Mouse (Mus musculus) CH12.LX (cell line): ENCODE measurements around the gene Alpk1. TPM values are rescaled to one million over a fixed set of nuclear protein-coding genes. Genes with fewer than 3 reads are reported as not detected.

Source experiments
- DNase-seq: peaks from one replicate; pipeline ENCODE4 v3.0.0-alpha.2; 2013; ENCODE audit errors: extremely low read depth
- H3K27ac ChIP-seq: 2 replicates; pipeline ENCODE4 v1.5.1; 2012; ENCODE audit warnings: low read depth, mild to moderate bottlenecking, control low read depth, moderate library complexity; ENCODE audit not compliant: insufficient read depth
- H3K27me3 ChIP-seq: replicated peaks from 2 replicates; pipeline ENCODE3; 2012; ENCODE audit warnings: inconsistent platforms
- H3K36me3 ChIP-seq, 2 experiments: replicated peaks in 1 of 2; 2 replicates each; pipeline versions ENCODE3 to v1.6.1; 2012; ENCODE audit warnings: inconsistent platforms in 1 of 2, low read length in 1 of 2, mild to moderate bottlenecking in 1 of 2, mixed read lengths in 1 of 2, moderate library complexity in 1 of 2; ENCODE audit not compliant: control insufficient read depth in 1 of 2, insufficient read depth in 1 of 2
- H3K4me1 ChIP-seq, 2 experiments: 2 replicates each; pipeline ENCODE4 v1.6.1; 2012; ENCODE audit warnings: inconsistent platforms in 1 of 2, moderate library complexity in 1 of 2; ENCODE audit not compliant: insufficient read depth in 2 of 2, control insufficient read depth in 1 of 2
- H3K4me2 ChIP-seq: 2 replicates; pipeline ENCODE4 v1.6.1; 2012; ENCODE audit warnings: low read depth, mild to moderate bottlenecking, control low read depth; ENCODE audit not compliant: poor library complexity, insufficient read depth, severe bottlenecking
- H3K4me3 ChIP-seq, 3 experiments: fragments of 150-350 bp in 1 of 3; sonication (generic) in 1 of 3; replicated peaks in 1 of 3; 2 replicates each; pipeline versions ENCODE3 to v1.5.1; 2011 to 2012; ENCODE audit warnings: low read depth in 2 of 3, low read length in 2 of 3, mild to moderate bottlenecking in 2 of 3, moderate library complexity in 2 of 3, control low read depth in 1 of 3, improper control_type of control experiment in 1 of 3, inconsistent platforms in 1 of 3, mixed read lengths in 1 of 3; ENCODE audit not compliant: poor library complexity in 1 of 3
- H3K79me2 ChIP-seq: replicated peaks from 2 replicates; pipeline ENCODE4 v1.6.1; 2012; ENCODE audit warnings: mild to moderate bottlenecking, moderate library complexity; ENCODE audit not compliant: control insufficient read depth, poor library complexity, insufficient read depth, severe bottlenecking; ENCODE audit errors: extremely low read depth
- H3K9ac ChIP-seq: 2 replicates; pipeline ENCODE4 v1.6.1; 2012; ENCODE audit warnings: low read depth, mild to moderate bottlenecking, control low read depth, moderate library complexity; ENCODE audit not compliant: insufficient read depth
- H3K9me3 ChIP-seq: replicated peaks from 2 replicates; pipeline ENCODE3; 2012; ENCODE audit warnings: low read length, inconsistent platforms, mixed read lengths
- E2F4 ChIP-seq: IDR thresholded peaks from 2 replicates; pipeline ENCODE4 v1.6.1; 2011; ENCODE audit warnings: low read depth, low read length, improper control_type of control experiment; ENCODE audit not compliant: insufficient replicate concordance
- EP300 ChIP-seq: IDR thresholded peaks from 2 replicates; pipeline ENCODE4 v1.6.1; 2011; ENCODE audit warnings: low read length, improper control_type of control experiment
- HCFC1 ChIP-seq: IDR thresholded peaks from 2 replicates; pipeline ENCODE4 v1.6.1; 2012; ENCODE audit warnings: low read depth, mild to moderate bottlenecking, inconsistent platforms, low read length, improper control_type of control experiment
- IRF4 ChIP-seq: IDR thresholded peaks from 2 replicates; pipeline ENCODE4 v1.6.1; 2014; ENCODE audit warnings: low read depth, mild to moderate bottlenecking, inconsistent platforms, low read length, improper control_type of control experiment
- KAT2A ChIP-seq: IDR thresholded peaks from 2 replicates; pipeline ENCODE4 v1.6.1; 2012; ENCODE audit warnings: low read length, improper control_type of control experiment, inconsistent platforms; ENCODE audit not compliant: insufficient replicate concordance
- MAZ ChIP-seq: IDR thresholded peaks from 2 replicates; pipeline ENCODE4 v1.6.1; 2012; ENCODE audit warnings: low read depth, mild to moderate bottlenecking, inconsistent platforms, low read length, improper control_type of control experiment, moderate library complexity
- MYC ChIP-seq: IDR thresholded peaks from 2 replicates; pipeline ENCODE4 v1.6.1; 2011; ENCODE audit warnings: low read depth, mild to moderate bottlenecking, improper control_type of control experiment, low read length
- NELFE ChIP-seq: IDR thresholded peaks from 2 replicates; pipeline ENCODE4 v1.6.1; 2011; ENCODE audit warnings: low read depth, low read length, improper control_type of control experiment
- POLR2A ChIP-seq: IDR thresholded peaks from 2 replicates; pipeline ENCODE4 v1.6.1; 2011; ENCODE audit warnings: low read depth, mild to moderate bottlenecking, improper control_type of control experiment, low read length
- POLR2AphosphoS2 ChIP-seq: IDR thresholded peaks from 2 replicates; pipeline ENCODE4 v1.6.1; 2011; ENCODE audit warnings: low read depth, low read length, improper control_type of control experiment
- RAD21 ChIP-seq: IDR thresholded peaks from 2 replicates; pipeline ENCODE4 v1.6.1; 2011; ENCODE audit warnings: low read depth, mild to moderate bottlenecking, low read length, improper control_type of control experiment, moderate library complexity
- SIN3A ChIP-seq: IDR thresholded peaks from 2 replicates; pipeline ENCODE4 v1.6.1; 2012; ENCODE audit warnings: low read length, improper control_type of control experiment, inconsistent platforms
- SMC3 ChIP-seq: IDR thresholded peaks from 2 replicates; pipeline ENCODE4 v1.6.1; 2011; ENCODE audit warnings: low read depth, low read length, improper control_type of control experiment
- TCF12 ChIP-seq: IDR thresholded peaks from 2 replicates; pipeline ENCODE4 v1.6.1; 2014; ENCODE audit warnings: low read depth, mild to moderate bottlenecking, inconsistent platforms, low read length, improper control_type of control experiment
- UBTF ChIP-seq: IDR thresholded peaks from 2 replicates; pipeline ENCODE4 v1.6.1; 2012; ENCODE audit warnings: low read depth, mild to moderate bottlenecking, inconsistent platforms, low read length, improper control_type of control experiment, moderate library complexity
- ZC3H11A ChIP-seq: IDR thresholded peaks from 2 replicates; pipeline ENCODE4 v1.6.1; 2012; ENCODE audit warnings: low read depth, mild to moderate bottlenecking, inconsistent platforms, low read length, improper control_type of control experiment
- ZMIZ1 ChIP-seq: IDR thresholded peaks from 2 replicates; pipeline ENCODE4 v1.6.1; 2012; ENCODE audit warnings: low read depth, mild to moderate bottlenecking, inconsistent platforms, low read length, improper control_type of control experiment
- ZNF384 ChIP-seq: IDR thresholded peaks from 2 replicates; pipeline ENCODE4 v1.6.1; 2012; ENCODE audit warnings: low read depth, low read length, improper control_type of control experiment, inconsistent platforms
- dilution Hi-C: fragments of 300-500 bp; cut with MboI; formaldehyde crosslinking; loops from 2 replicates; pipeline ENCODE4 v1.14.3; 2020; ENCODE audit warnings: low sequenced_read_pairs; ENCODE audit not compliant: extremely low pct_unique_long_range_greater_than_20kb, extremely low pct_ligation_motif_present
- in situ Hi-C: fragments of 300-500 bp; cut with MboI; formaldehyde crosslinking; loops from 3 replicates; pipeline ENCODE4 v1.14.3; 2019; ENCODE audit warnings: low sequenced_read_pairs, low pct_ligation_motif_present, low pct_unique_long_range_greater_than_20kb, mixed read lengths
- polyA plus RNA-seq: library from polyadenylated mRNA; unstranded; fragments of >175 nt; gene quantifications from 2 replicates; pipeline ENCODE4 v1.2.1, GENCODE M21; 2012; ENCODE audit warnings: low read depth; ENCODE audit not compliant: insufficient read length
- total RNA-seq, 2 experiments: library from RNA; depleted of rRNA; stranded (reverse); fragments of 300-350 nt in 1 of 2; fragments of >200 nt in 1 of 2; gene quantifications; 2 replicates each; pipeline ENCODE4 v1.2.3; 2012 to 2014

Alpk1 gene
- total and polyA plus RNA-seq, 3 experiments, result 1.4 to 1.8 (median 1.5) TPM

GRCm38 (mm10) chr3:127796271-127796670 lies 15.9 kb upstream of the Alpk1 start:
- no peaks in the 10 kb centered on the region for H3K9me3 ChIP-seq
- in situ Hi-C loops, result no loop called here
- H3K4me2 ChIP-seq, result no peak overlapping the region
- H3K4me1 ChIP-seq, result peaks cover 0 to 21% of the 10 kb centered on the region in 2 experiments; a peak in 2 of 4 replicates
- H3K9ac ChIP-seq, result no peak overlapping the region
- TF ChIP-seq EP300, result 0 out of 2 replicates have a peak, but pooled peaks have one; percentile 12
- TF ChIP-seq UBTF, result no peak
- no peak for TF ChIP-seq KAT2A
- TF ChIP-seq NELFE, result no peak
- no peak for TF ChIP-seq MYC
- TF ChIP-seq IRF4, result peak; percentile 60; the same call in 1 of the 2 replicates
- TF ChIP-seq HCFC1, result no peak
- TF ChIP-seq ZMIZ1, result no peak
- no peak for TF ChIP-seq E2F4
- TF ChIP-seq POLR2AphosphoS2, result no peak
- no peak for DNase-seq
- H3K79me2 ChIP-seq, result no peaks in the 10 kb centered on the region
- peaks cover 0 to 18% of the 10 kb centered on the region in 2 experiments for H3K36me3 ChIP-seq
- no peak overlapping the region for H3K27ac ChIP-seq
- dilution Hi-C loops, result no loop called here
- H3K27me3 ChIP-seq, result no peaks in the 10 kb centered on the region
- H3K4me3 ChIP-seq, result no peak overlapping the region

- no peak for DNase-seq
- no peaks in the 10 kb centered on the region for H3K27me3 ChIP-seq
- no peak overlapping the region for H3K4me2 ChIP-seq
- no peaks in the 10 kb centered on the region for H3K9me3 ChIP-seq
- dilution Hi-C loops (no loop called here), in situ Hi-C loops (no loop called here)
- TF ChIP-seq NELFE (no peak), POLR2A (no peak), IRF4 (no peak), E2F4 (no peak), ZC3H11A (no peak), MAZ (no peak), TCF12 (no peak), SMC3 (no peak), ZNF384 (no peak), RAD21 (no peak), SIN3A (no peak)
- H3K4me1 ChIP-seq, result peaks cover 0 to 23% of the 10 kb centered on the region in 2 experiments; a peak in 2 of 4 replicates
- no peak overlapping the region for H3K4me3 ChIP-seq
- H3K79me2 ChIP-seq, result no peaks in the 10 kb centered on the region
- H3K36me3 ChIP-seq, result peaks cover 0 to 18% of the 10 kb centered on the region in 2 experiments
- H3K27ac ChIP-seq, result no peak overlapping the region
- H3K9ac ChIP-seq, result no peak overlapping the region
Measured at GRCm38 (mm10) chr3:127795762-127796161, 15.4 kb upstream of the Alpk1 start.
